Mouse (Mus musculus) inflammation-experienced regulatory T-cells (primary cell): ENCODE measurements around the gene H2-M10.4. TPM values are rescaled to one million over a fixed set of nuclear protein-coding genes. Genes with fewer than 3 reads are reported as not detected.

Experiments used
- polyA plus RNA-seq, 2 experiments: library from polyadenylated mRNA; unstranded; fragments of 100-300 nt; shearing (Covaris generic); gene quantifications; one replicate each; pipeline ENCODE4 v1.2.1; 2017

H2-M10.4 gene
- polyA plus RNA-seq: not detected

DNA sequence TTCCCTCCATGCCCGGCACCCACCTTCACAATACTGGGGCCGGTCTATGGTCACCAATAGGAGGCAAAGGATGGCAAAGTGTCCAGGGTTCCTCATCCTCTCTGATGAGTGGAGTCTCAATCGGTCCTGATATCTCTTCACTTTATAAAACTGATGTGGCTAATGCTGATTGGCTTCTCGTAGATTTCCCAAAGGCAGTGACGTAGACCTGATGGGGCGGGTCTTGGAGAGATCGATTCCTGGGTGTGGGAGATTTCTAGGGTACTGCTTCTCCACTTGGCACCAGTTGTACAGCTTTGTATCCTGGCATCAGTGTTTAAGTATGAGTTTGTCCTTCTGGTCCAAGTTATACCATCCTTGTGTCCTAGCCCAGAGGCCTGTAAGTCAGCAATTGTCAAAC lies at the start of gene H2-M10.4:
Gene H2-M10.4, minus strand, starts transcription at position 101 of the 400 bp plus-strand sequence.

Other genes starting within 250 kb of the H2-M10.4 start
- 100 to 1,000 TPM; 154 to 160 TPM for gene Rpp21, start 204.3 kb downstream of the H2-M10.4 start, polyA plus RNA-seq
- gene Trim39, start 190.1 kb downstream of the H2-M10.4 start, polyA plus RNA-seq: 10 to 100 TPM; 24.0 to 31.9 TPM
- gene H2-M10.2, start 175.8 kb downstream of the H2-M10.4 start, polyA plus RNA-seq: 1 to 10 TPM in 1 of 2 experiments, under 1 TPM in 1; 0.33 to 2.3 TPM
- not detected for gene H2-M10.1, start 136.2 kb downstream of the H2-M10.4 start, polyA plus RNA-seq
- gene H2-M10.3, start 93.9 kb downstream of the H2-M10.4 start, polyA plus RNA-seq: not detected
- not detected for gene H2-M11, start 84.7 kb upstream of the H2-M10.4 start, polyA plus RNA-seq
- under 1 TPM; 0.28 to 0.60 TPM for gene H2-M9, start 180.3 kb upstream of the H2-M10.4 start, polyA plus RNA-seq
- gene H2-M1, start 209.9 kb upstream of the H2-M10.4 start, polyA plus RNA-seq: not detected